Mouse (Mus musculus): ENCODE results near the gene Klhl10. TPM values are rescaled to one million over a fixed set of nuclear protein-coding genes. Genes with fewer than 3 reads are reported as not detected.

The Klhl10 gene
- total RNA-seq (2021), result under 1 TPM; 0.53 to 0.99 TPM

DNA sequence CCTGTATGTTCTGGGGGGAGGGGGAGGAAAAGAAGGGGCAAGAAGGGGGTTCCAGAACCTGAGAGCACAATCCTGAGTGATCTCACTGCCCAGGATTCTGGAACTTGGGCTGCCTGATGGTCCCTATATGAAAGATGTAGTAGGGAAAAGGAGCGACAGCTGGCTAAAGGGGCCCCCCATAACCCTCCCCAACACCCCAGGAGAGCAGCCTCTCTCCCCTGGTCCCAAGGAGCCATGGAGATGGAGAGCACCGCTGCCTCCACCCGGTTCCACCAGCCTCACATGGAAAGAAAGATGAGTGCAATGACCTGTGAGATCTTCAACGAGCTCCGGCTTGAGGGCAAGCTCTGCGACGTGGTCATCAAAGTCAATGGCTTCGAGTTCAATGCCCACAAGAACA is at the start of gene Klhl10, which contains the start of gene Nt5c3b:
Gene Klhl10 (plus strand): TSS at position 121 of the 400 bp plus-strand sequence.
Gene Nt5c3b (minus strand): TSS at position 12 of the 400 bp plus-strand sequence.
- intact Hi-C loops (cut with DNase I), result no loop called here
- DNase-seq (ENCODE audit: low spot score in 2 of 2), result no peak

- peak in 1 of 2 experiments; percentile 65 for DNase-seq (ENCODE audit: low spot score in 2 of 2)
- intact Hi-C loops (cut with DNase I), result no loop called here
Observed at GRCm38 (mm10) chr11:100392958-100393357, 48.8 kb upstream of the Klhl10 start.

- DNase-seq (ENCODE audit: low spot score in 2 of 2), result peak in 1 of 2 experiments; percentile 51
- intact Hi-C loops (cut with DNase I), result no loop called here
Observed at GRCm38 (mm10) chr11:100393733-100394132, 48.0 kb upstream of the Klhl10 start.

DNA sequence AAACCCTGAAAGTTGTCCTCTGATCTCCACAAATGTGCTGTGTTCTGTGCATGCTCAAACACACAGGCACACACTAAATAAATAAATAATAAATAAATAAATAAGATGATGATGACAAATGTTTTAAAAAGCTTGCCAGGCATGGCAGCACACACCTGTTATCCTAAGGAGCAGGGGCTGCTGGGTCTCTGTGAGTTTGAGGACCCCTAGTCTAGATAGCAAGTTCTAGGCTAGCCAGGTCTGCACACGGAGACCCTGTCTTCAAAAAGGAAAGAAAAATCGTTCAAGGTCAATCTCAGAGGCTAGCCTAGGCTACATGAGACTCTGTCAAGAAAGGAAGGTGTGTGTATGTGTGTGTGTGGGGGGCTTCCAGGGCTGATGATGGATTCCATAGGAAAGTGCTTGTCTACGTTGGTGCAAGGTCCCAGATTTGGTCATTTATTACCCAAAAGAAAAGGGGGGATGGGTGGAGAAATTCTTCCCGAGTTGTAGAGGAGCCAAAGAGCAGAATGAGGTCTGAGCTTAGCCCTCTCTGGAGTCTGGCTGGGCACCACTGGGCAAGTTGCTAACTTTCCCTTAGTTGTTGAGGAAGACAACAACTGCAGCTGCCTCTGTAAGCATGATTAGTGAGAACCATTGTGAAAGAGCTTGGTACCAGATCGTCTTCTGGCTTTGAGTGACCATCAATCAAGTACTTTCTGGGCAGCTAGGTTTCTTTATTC is 47.2 kb upstream of the Klhl10 start:
- intact Hi-C loops (cut with DNase I), result no loop called here
- DNase-seq (ENCODE audit: low spot score in 2 of 2), result no peak

- no peak for DNase-seq (ENCODE audit: low spot score in 2 of 2)
- intact Hi-C loops (cut with DNase I), result no loop called here
Observed at GRCm38 (mm10) chr11:100395200-100395599, 46.5 kb upstream of the Klhl10 start.

GRCm38 (mm10) chr11:100395861-100396631 is 45.7 kb upstream of the Klhl10 start:
- peak in 1 of 2 experiments; percentile 63 for DNase-seq (ENCODE audit: low spot score in 2 of 2)
- intact Hi-C loops (cut with DNase I), result no loop called here

DNA sequence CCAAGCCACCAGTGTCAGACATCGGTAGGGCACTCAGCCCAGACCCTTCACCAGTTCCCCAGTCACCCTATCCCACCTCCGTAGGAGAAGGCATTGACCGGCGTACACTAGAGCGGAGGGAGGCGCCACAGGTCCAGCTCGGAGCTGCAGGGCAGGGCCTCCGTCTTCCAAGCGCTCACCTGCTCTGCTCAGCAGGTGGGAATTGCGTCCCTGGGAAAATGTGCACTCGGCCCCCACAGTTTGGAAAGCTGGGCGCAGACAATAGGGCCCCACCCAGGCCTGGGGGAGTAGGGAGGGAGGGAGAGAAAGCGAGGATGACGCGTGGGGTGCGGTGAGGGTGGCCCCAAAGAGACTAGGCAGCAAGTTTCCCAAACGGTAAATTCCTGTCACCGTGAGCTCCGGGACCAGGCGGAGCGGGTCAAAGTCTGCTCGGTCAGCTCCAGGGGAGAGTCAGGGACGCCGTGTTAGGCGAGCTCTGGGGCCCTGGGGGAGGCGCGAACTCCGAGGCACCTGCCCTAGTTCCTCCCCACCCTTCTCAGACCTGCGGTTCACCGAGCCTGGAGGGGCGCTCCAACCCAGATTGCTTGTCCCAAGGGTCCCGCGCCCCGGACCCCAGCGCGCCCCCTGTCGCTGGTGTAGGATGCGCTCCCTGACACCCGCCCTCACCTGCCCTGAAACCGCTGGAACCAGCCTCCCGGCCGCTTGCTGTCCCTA is 44.7 kb upstream of the Klhl10 start:
- intact Hi-C loops (cut with DNase I), result no loop called here
- DNase-seq (ENCODE audit: low spot score in 2 of 2), result no peak

- intact Hi-C loops (cut with DNase I), result no loop called here
Observed at GRCm38 (mm10) chr11:100397600-100398389, 43.9 kb upstream of the Klhl10 start, which contains the start of gene Jup. TSS of gene Jup (minus strand) at chr11:100397763.

DNA sequence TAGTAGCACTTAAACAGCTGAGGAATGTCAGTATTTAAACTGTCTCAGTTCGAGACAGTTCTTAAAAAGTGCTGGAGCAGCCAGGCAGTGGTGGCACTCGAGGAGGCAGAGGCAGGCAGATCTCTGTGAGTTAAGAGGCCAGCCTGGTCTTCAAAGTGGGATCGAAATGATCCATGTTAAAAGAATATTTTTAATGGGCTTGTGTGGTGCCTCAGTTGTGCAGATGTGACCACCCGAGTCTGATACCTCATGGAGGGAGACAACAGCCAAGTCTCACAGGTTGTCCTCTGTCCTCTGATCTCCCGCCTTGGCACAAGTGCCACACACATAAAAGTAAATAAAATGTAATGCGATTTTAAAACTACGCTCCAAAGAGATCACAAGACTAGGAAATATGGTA is 43.2 kb upstream of the Klhl10 start:
- DNase-seq (ENCODE audit: low spot score in 2 of 2), result no peak
- intact Hi-C loops (cut with DNase I), result no loop called here

More at GRCm38 (mm10) chr11:100397600-100398389, 43.9 kb upstream of the Klhl10 start, which contains the start of gene Jup:
- peak; percentile 100 for DNase-seq (ENCODE audit: low spot score in 2 of 2)

DNA sequence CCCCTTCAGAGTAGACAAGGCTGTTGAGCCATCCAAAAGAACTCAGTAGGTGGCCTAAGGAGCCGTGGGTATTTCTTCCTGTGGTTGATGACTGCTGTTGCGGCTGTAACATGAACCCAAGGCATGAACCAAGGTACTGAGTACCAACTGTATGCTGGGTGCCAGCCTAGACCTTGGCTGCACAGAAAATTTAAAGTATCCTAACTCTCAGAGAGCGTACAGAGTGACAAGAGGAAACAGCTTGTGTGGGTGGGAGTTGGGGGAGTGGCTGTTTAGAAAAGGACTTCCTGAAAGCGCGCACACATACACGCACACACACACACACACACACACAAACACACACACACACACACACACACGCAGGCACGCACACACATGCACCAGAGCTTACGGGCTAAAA is 42.4 kb upstream of the Klhl10 start:
- no peak for DNase-seq (ENCODE audit: low spot score in 2 of 2)
- intact Hi-C loops (cut with DNase I), result no loop called here

DNA sequence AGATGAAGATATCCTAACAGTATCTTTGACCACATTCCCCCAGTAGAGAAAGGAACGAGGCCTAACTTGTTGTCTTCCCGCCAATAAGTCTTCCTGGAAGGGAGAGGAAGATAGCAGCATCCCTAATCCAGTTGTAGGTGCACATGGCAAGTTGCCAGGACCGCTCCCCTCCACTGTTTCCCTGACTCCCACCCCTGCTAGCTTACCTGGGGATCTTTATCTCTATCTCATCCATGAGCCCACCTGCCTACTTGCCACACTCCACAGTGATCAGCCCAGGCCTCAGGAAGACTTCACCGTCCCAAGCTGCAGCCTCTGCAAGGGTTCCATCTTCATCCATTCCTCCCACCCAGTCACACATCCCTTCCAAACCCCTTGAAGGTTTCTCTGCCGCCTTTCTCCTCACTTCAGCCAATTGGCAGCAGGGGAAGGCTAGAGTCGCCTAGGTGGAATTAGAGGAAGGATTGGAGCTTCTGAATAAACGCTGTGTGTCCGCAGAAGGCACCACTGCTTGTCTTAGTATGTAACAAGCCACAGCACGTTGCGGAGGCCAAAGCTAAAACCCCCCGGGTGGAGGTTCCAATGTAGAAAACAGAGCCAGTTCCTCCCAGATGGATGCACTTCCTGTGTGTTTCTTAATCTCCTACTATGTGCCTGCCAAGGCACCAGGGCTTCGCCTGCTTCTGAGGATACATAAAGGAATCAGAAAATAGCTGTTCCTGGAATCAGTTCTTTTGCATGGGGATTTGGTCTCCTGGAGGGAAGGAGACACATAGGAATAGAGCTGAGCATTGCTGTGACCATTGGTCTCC is 41.8 kb upstream of the Klhl10 start:
- no peak for DNase-seq (ENCODE audit: low spot score in 2 of 2)

GRCm38 (mm10) chr11:100400842-100401241 is 40.9 kb upstream of the Klhl10 start:
- no peak for DNase-seq (ENCODE audit: low spot score in 2 of 2)
- intact Hi-C loops (cut with DNase I), result no loop called here

More for the DNA sequence above, 41.8 kb upstream of the Klhl10 start:
- intact Hi-C loops (cut with DNase I), result no loop called here

- no peak for DNase-seq (ENCODE audit: low spot score in 2 of 2)
- intact Hi-C loops (cut with DNase I), result no loop called here
Observed at GRCm38 (mm10) chr11:100402240-100402639, 39.5 kb upstream of the Klhl10 start.

DNA sequence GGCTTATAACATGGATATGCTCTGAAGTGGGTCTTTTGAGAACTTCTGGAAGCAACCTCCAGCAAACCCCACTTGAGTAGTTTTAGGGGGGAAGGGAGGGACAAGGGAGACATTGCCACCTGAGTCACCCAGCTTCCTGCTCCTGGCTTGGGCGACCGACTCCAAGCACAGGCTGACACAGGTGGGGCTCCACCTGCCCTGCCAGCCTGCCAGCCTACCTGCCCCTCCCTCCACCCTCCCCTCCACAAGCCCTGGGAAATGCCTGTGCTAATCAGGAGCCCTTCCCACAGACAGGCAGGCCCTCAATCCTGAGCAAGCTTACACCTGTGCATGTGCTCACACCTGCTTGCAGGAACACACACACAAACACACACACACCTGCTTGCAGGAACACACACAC is 39.0 kb upstream of the Klhl10 start:
- DNase-seq (ENCODE audit: low spot score in 2 of 2), result no peak
- intact Hi-C loops (cut with DNase I), result no loop called here

DNA sequence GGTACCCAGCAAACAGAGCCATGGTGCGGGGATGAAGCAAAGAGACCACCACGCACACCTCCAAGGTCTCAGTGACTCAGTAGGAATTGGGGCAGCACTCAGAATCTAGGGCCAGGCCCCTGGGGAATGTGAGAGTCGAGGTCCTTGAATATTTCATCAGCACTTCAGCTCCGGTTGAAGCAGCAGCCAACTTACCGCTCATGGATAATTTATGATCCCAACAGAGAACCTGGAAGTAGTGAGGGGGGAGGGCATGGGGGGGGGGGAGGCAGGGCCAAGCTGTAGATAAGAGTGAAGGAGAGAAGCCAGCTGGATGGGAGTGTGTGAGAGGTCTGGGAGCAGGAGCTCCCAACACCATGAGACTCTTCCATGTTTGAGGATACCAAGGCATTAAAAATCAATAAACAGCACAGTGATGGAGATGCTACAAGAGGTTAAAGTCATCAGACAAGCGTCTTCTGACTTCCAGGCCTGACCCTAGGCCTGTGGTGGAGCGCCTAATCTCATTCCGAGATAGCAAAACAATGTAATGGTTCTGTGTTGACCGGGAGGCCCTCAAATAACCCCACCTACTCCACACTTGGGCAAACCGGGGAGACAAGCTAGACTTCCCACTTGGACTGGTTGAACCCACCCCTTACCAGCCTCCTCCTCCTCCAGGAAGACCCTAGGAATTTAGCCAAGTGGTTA is 38.1 kb upstream of the Klhl10 start:
- DNase-seq (ENCODE audit: low spot score in 2 of 2), result no peak
- intact Hi-C loops (cut with DNase I), result no loop called here

- intact Hi-C loops (cut with DNase I), result no loop called here
- DNase-seq (ENCODE audit: low spot score in 2 of 2), result no peak
Observed at GRCm38 (mm10) chr11:100404456-100405074, 37.2 kb upstream of the Klhl10 start.

GRCm38 (mm10) chr11:100406273-100406672 is 35.4 kb upstream of the Klhl10 start:
- DNase-seq (ENCODE audit: low spot score in 2 of 2), result no peak
- intact Hi-C loops (cut with DNase I), result no loop called here

Measured in left cerebral cortex, postnatal 25 days (tissue).